ENCODE assay signal across 31 mouse cellular contexts in the genomic region with DNA sequence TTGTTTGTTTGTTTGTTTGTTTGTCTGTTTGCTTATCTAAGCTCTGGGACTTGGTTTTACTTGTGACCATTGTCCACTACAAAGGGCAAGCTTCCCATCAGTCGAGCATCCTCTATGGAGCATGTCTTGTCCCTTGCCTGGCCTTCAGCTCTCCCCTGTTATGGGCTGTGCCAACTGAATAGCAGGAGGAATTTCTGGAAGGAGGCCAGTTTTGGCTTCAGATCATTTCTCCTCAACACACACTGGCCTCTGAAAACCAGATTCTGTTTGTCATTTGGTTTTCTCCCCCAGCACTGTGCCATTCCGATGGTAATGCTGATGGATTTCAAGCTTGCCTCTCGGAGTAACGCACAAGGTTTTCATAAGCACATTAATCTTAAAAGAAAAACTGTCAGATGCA. TPM values are rescaled to one million over a fixed set of nuclear protein-coding genes. Genes with fewer than 3 reads are reported as not detected.
DNase-seq lines count a peak whose midpoint lies in the region; ATAC-seq and TF ChIP-seq lines count a peak whose summit lies in the region.
"Had no signal": no experiment of that assay in that cellular context is flagged by ENCODE, and none has a peak within 500 bp of the region (broad histone marks: within the 10 kb centered on the region; RNA-seq: fewer than 3 reads in every experiment).

No protein-coding gene starts in this region.

- H3K36me3 ChIP-seq in hindbrain, embryonic 16.5 days (ENCODE audit: control insufficient read depth, insufficient read depth, low read length) = no peaks in the 10 kb centered on the region
- H3K36me3 ChIP-seq in hindbrain, embryonic 12.5 days = no peaks in the 10 kb centered on the region
- H3K36me3 ChIP-seq in midbrain, embryonic 14.5 days (ENCODE audit: control insufficient read depth, insufficient read depth, low read length) = no peaks in the 10 kb centered on the region
- H3K36me3 ChIP-seq in midbrain, embryonic 16.5 days (ENCODE audit: control insufficient read depth, insufficient read depth, low read length) = no peaks in the 10 kb centered on the region
- no peaks in the 10 kb centered on the region for H3K36me3 ChIP-seq in limb, embryonic 14.5 days (ENCODE audit: control insufficient read depth, insufficient read depth, low read length)
- H3K36me3 ChIP-seq: G1E; hindbrain, embryonic 13.5 days; kidney, embryonic 15.5 days; limb, embryonic 12.5 days; liver, embryonic 12.5 days; neural tube, embryonic 15.5 days; stomach, embryonic 15.5 days had no signal

- H3K4me2 ChIP-seq in hindbrain, embryonic 16.5 days (ENCODE audit: low read length) = no peak overlapping the region
- no peak overlapping the region for H3K4me2 ChIP-seq in hindbrain, embryonic 12.5 days (replicated peaks)
- H3K4me2 ChIP-seq in midbrain, embryonic 14.5 days (ENCODE audit: low read length) = no peak overlapping the region
- no peak overlapping the region for H3K4me2 ChIP-seq in midbrain, embryonic 16.5 days (ENCODE audit: low read length)
- H3K4me2 ChIP-seq in limb, embryonic 14.5 days (replicated peaks; ENCODE audit: low read depth, low read length, severe bottlenecking) = no peak overlapping the region
- H3K4me2 ChIP-seq: forebrain, embryonic 13.5 days; hindbrain, embryonic 13.5 days; kidney, embryonic 15.5 days; limb, embryonic 12.5 days; liver, embryonic 12.5 days; neural tube, embryonic 15.5 days; stomach, embryonic 15.5 days had no signal

- H3K4me3 ChIP-seq in hindbrain, embryonic 16.5 days (ENCODE audit: low read length) = no peak overlapping the region
- H3K4me3 ChIP-seq in hindbrain, embryonic 12.5 days = no peak overlapping the region
- no peak overlapping the region for H3K4me3 ChIP-seq in midbrain, embryonic 14.5 days (replicated peaks; ENCODE audit: low read depth, low read length)
- no peak overlapping the region for H3K4me3 ChIP-seq in midbrain, embryonic 16.5 days (ENCODE audit: low read depth, low read length)
- H3K4me3 ChIP-seq in limb, embryonic 14.5 days (replicated peaks; ENCODE audit: low read length) = no peak overlapping the region
- H3K4me3 ChIP-seq: forebrain, embryonic 13.5 days; hindbrain, embryonic 13.5 days; kidney, embryonic 15.5 days; limb, embryonic 12.5 days; liver, embryonic 12.5 days; neural tube, embryonic 15.5 days; stomach, embryonic 15.5 days had no signal

- H3K4me1 ChIP-seq in hindbrain, embryonic 16.5 days (ENCODE audit: control insufficient read depth, insufficient read depth, low read depth, low read length) = no peaks in the 10 kb centered on the region
- no peaks in the 10 kb centered on the region for H3K4me1 ChIP-seq in hindbrain, embryonic 12.5 days
- H3K4me1 ChIP-seq in midbrain, embryonic 14.5 days (ENCODE audit: control insufficient read depth, insufficient read depth, low read length) = no peaks in the 10 kb centered on the region
- H3K4me1 ChIP-seq in midbrain, embryonic 16.5 days (ENCODE audit: control insufficient read depth, insufficient read depth, low read length) = no peaks in the 10 kb centered on the region
- no peaks in the 10 kb centered on the region for H3K4me1 ChIP-seq in limb, embryonic 14.5 days (ENCODE audit: control insufficient read depth, insufficient read depth, low read length)
- H3K4me1 ChIP-seq: forebrain, embryonic 13.5 days; hindbrain, embryonic 13.5 days; kidney, embryonic 15.5 days; liver, embryonic 12.5 days; stomach, embryonic 15.5 days had no signal

- peak; percentile 77 to 84 for DNase-seq in cerebellum, postnatal 10 days
- no peak for DNase-seq in cerebellum, adult 11-12 months
- peak; percentile 26 for DNase-seq in midbrain, embryonic 14.5 days
- peak; percentile 39 for DNase-seq in limb, embryonic 14.5 days (ENCODE audit: low spot score)
- DNase-seq in spleen, adult 12 weeks (ENCODE audit: low spot score) = no peak
- DNase-seq: adrenal gland, postnatal 10 days; cerebellum, adult 11 months; gastrocnemius, postnatal 10 days; kidney, adult 11 months; kidney, postnatal 25 days; layer of hippocampus, postnatal 36 days; liver, postnatal 0 days; retina, postnatal 1 day; right cerebral cortex, postnatal 14 days had no signal

- H3K9me3 ChIP-seq in hindbrain, embryonic 16.5 days (ENCODE audit: control insufficient read depth, low read length) = no peaks in the 10 kb centered on the region
- H3K9me3 ChIP-seq in hindbrain, embryonic 12.5 days (replicated peaks) = no peaks in the 10 kb centered on the region
- no peaks in the 10 kb centered on the region for H3K9me3 ChIP-seq in midbrain, embryonic 14.5 days (ENCODE audit: control insufficient read depth, low read length)
- H3K9me3 ChIP-seq in midbrain, embryonic 16.5 days (replicated peaks; ENCODE audit: control insufficient read depth, low read length, poor library complexity, severe bottlenecking) = no peaks in the 10 kb centered on the region
- no peaks in the 10 kb centered on the region for H3K9me3 ChIP-seq in limb, embryonic 14.5 days (ENCODE audit: control insufficient read depth, low read length)
- H3K9me3 ChIP-seq: forebrain, embryonic 13.5 days; hindbrain, embryonic 13.5 days; kidney, embryonic 15.5 days; limb, embryonic 12.5 days; liver, embryonic 12.5 days; neural tube, embryonic 15.5 days; stomach, embryonic 15.5 days had no signal

- WGBS in hindbrain, embryonic 16.5 days = 55% methylated on average over 4 of the region's 4 CpGs
- 79% methylated on average over 4 of the region's 4 CpGs for WGBS in hindbrain, embryonic 12.5 days
- WGBS in midbrain, embryonic 14.5 days = 55% methylated on average over 4 of the region's 4 CpGs
- 58% methylated on average over 4 of the region's 4 CpGs for WGBS in midbrain, embryonic 16.5 days
- 65% methylated on average over 4 of the region's 4 CpGs for WGBS in limb, embryonic 14.5 days

- H3K27me3 ChIP-seq in hindbrain, embryonic 16.5 days (replicated peaks; ENCODE audit: control insufficient read depth, insufficient read depth, low read length) = no peaks in the 10 kb centered on the region
- no peaks in the 10 kb centered on the region for H3K27me3 ChIP-seq in hindbrain, embryonic 12.5 days
- H3K27me3 ChIP-seq in midbrain, embryonic 14.5 days (ENCODE audit: control insufficient read depth, insufficient read depth, low read length) = no peaks in the 10 kb centered on the region
- no peaks in the 10 kb centered on the region for H3K27me3 ChIP-seq in midbrain, embryonic 16.5 days (ENCODE audit: control insufficient read depth, insufficient read depth, low read depth, low read length)
- H3K27me3 ChIP-seq in limb, embryonic 14.5 days (ENCODE audit: control insufficient read depth, insufficient read depth, low read length) = no peaks in the 10 kb centered on the region
- H3K27me3 ChIP-seq: forebrain, embryonic 13.5 days; hindbrain, embryonic 13.5 days; kidney, embryonic 15.5 days; liver, embryonic 12.5 days; neural tube, embryonic 15.5 days; Patski; stomach, embryonic 15.5 days had no signal

- ATAC-seq in hindbrain, embryonic 16.5 days = 0 out of 2 replicates have a peak, but pooled peaks have one; percentile 48
- ATAC-seq in hindbrain, embryonic 12.5 days (ENCODE audit: low FRiP score) = no peak
- ATAC-seq in midbrain, embryonic 14.5 days (ENCODE audit: low FRiP score, low TSS enrichment) = no peak
- ATAC-seq in midbrain, embryonic 16.5 days = no peak
- ATAC-seq in limb, embryonic 14.5 days (ENCODE audit: low FRiP score, low read depth) = no peak
- ATAC-seq: forebrain, embryonic 13.5 days; inflammation-experienced regulatory T-cells, adult 6 months; liver, embryonic 12.5 days; liver, postnatal 0 days; lung, postnatal 0 days; Patski had no signal

- H3K27ac ChIP-seq in hindbrain, embryonic 16.5 days (ENCODE audit: low read depth, low read length) = no peak overlapping the region
- H3K27ac ChIP-seq in hindbrain, embryonic 12.5 days = no peak overlapping the region
- H3K27ac ChIP-seq in midbrain, embryonic 14.5 days (replicated peaks; ENCODE audit: low read depth, low read length) = no peak overlapping the region
- H3K27ac ChIP-seq in midbrain, embryonic 16.5 days (ENCODE audit: low read length) = no peak overlapping the region
- H3K27ac ChIP-seq in limb, embryonic 14.5 days (replicated peaks; ENCODE audit: low read depth, low read length) = no peak overlapping the region
- H3K27ac ChIP-seq: forebrain, embryonic 13.5 days; hindbrain, embryonic 13.5 days; kidney, embryonic 15.5 days; limb, embryonic 12.5 days; liver, embryonic 12.5 days; macrophage; neural tube, embryonic 15.5 days; stomach, embryonic 15.5 days had no signal

- no peak overlapping the region for H3K9ac ChIP-seq in hindbrain, embryonic 16.5 days (ENCODE audit: low read depth, low read length)
- no peak overlapping the region for H3K9ac ChIP-seq in hindbrain, embryonic 12.5 days
- H3K9ac ChIP-seq in midbrain, embryonic 14.5 days (replicated peaks; ENCODE audit: low read length) = no peak overlapping the region
- H3K9ac ChIP-seq in midbrain, embryonic 16.5 days (ENCODE audit: low read depth, low read length) = no peak overlapping the region
- no peak overlapping the region for H3K9ac ChIP-seq in limb, embryonic 14.5 days (ENCODE audit: low read depth, low read length, severe bottlenecking)
- H3K9ac ChIP-seq: forebrain, embryonic 13.5 days; hindbrain, embryonic 13.5 days; kidney, embryonic 15.5 days; limb, embryonic 12.5 days; liver, embryonic 12.5 days; liver, postnatal 0 days; neural tube, embryonic 15.5 days; stomach, embryonic 15.5 days had no signal

- TF ChIP-seq POLR2A in limb, embryonic 14.5 days (IDR thresholded peaks at IDR 0.05; ENCODE audit: borderline replicate concordance, extremely low read depth, insufficient read depth, insufficient read length) = no peak

RNA-seq across cellular contexts. Expression of a gene that starts 21.9 kb away (rescaled TPM):
- polyA plus RNA-seq in hindbrain, embryonic 16.5 days (2015; fragmentation: Nextera tagmentation; extraction: Ambion mirVana) = 0.07 TPM in 1 of 2 replicates, not detected in the other
- 4.7 and 7.3 TPM in 2 replicates for polyA plus RNA-seq in hindbrain, embryonic 12.5 days (2016; fragmentation: Nextera tagmentation; extraction: Ambion mirVana)
- polyA plus RNA-seq in midbrain, embryonic 14.5 days (2014; fragmentation: Nextera tagmentation; extraction: Ambion mirVana) = not detected in 2 replicates
- not detected in 2 replicates for polyA plus RNA-seq in midbrain, embryonic 16.5 days (2015; fragmentation: Nextera tagmentation; extraction: Ambion mirVana)
- 9.9 and 12.5 TPM in 2 replicates for polyA plus RNA-seq in limb, embryonic 14.5 days (2012; rRNA removed)
- 4.9 and 5.0 TPM in 2 replicates for polyA plus RNA-seq in limb, embryonic 14.5 days (2014; fragmentation: Nextera tagmentation; extraction: Ambion mirVana)
- polyA plus RNA-seq: forebrain, embryonic 13.5 days; G1E; heart, embryonic 14.5 days; inflammation-experienced regulatory T-cells, adult 6 months; liver, embryonic 12.5 days; lung, postnatal 0 days; macrophage; Patski; small intestine, adult 2 months; stomach, embryonic 15.5 days had no signal

Comparison
In these comparisons a context has a peak if more than half of its experiments do, and no peak if none do; other contexts are left out.
1. DNase-seq: peak in cerebellum, postnatal 10 days (2 of 2), midbrain, embryonic 14.5 days (single experiment) and limb, embryonic 14.5 days (single experiment); none in cerebellum, adult 11-12 months (single experiment) and spleen, adult 12 weeks (single experiment).